Comparison of ENCODE assay signal across 8 mouse cellular contexts in the genomic region with DNA sequence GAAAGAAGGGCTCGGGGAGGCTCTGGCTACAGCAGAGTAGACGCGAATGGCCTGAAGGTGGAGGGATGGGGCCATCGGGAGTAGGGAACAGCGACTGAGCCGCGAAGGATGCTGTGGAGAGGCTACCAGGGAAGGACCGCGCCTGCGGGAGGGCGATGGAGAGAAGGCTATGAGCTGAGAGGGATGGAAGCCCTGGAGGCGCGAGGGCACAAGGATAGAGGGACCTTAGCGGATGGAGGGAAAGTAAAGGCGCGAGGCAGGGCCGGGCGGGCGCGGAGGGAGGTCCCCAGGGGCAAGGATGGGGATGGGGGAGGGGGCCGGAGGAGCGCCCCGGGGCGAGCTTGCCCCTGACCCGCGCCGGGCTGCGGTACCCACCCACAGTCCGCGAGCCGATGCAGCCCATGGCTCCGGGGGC. TPM values are rescaled to one million over a fixed set of nuclear protein-coding genes. Genes with fewer than 3 reads are reported as not detected.
A peak's percentile ranks its signal among the peaks of the same experiment; 100 is the strongest.
DNase-seq lines count a peak whose midpoint lies in the region; ATAC-seq and TF ChIP-seq lines count a peak whose summit lies in the region.

No protein-coding gene starts in this region.

- DNase-seq in layer of hippocampus, adult 2 months (ENCODE audit: low spot score in 2 of 2): peak in 1 of 2 experiments; percentile 37
- no peak for DNase-seq in layer of hippocampus, adult 11-12 months (ENCODE audit: low spot score)
- DNase-seq in hindbrain, postnatal 0 days (ENCODE audit: low spot score): peak; percentile 42
- peak; percentile 36 for DNase-seq in mesoderm, embryonic 11.5 days (ENCODE audit: low read depth, low spot score)
- DNase-seq in stomach, postnatal 0 days (ENCODE audit: low spot score): peak; percentile 19
- DNase-seq in gastrocnemius, adult 18-20 months (ENCODE audit: low spot score): no peak

- H3K27me3 ChIP-seq in hindbrain, postnatal 0 days (ENCODE audit: insufficient read depth, low read length): no peaks in the 10 kb centered on the region
- H3K27me3 ChIP-seq in stomach, postnatal 0 days (ENCODE audit: control insufficient read depth, insufficient read depth, low read length): no peaks in the 10 kb centered on the region; the same call in 1 of the 2 replicates

- peak overlapping the region; percentile 82 for H3K9ac ChIP-seq in hindbrain, postnatal 0 days (replicated peaks; ENCODE audit: low read length)
- peak overlapping the region; percentile 47 for H3K9ac ChIP-seq in stomach, postnatal 0 days (ENCODE audit: low read length)

- TF ChIP-seq CTCF in layer of hippocampus, adult 2 months (conservative IDR thresholded peaks at IDR 0.05): no peak
- no peak for TF ChIP-seq CTCF in embryonic fibroblast, embryonic 13.5 days (IDR thresholded peaks at IDR 0.05; ENCODE audit: borderline replicate concordance, insufficient read depth, low read length)
- TF ChIP-seq CTCF in hindbrain, postnatal 0 days (IDR thresholded peaks at IDR 0.05; ENCODE audit: low read depth): 0 out of 2 replicates have a peak, but pooled peaks have one; percentile 15
- peak; percentile 3; the same call in 1 of the 2 replicates for TF ChIP-seq CTCF in stomach, postnatal 0 days (IDR thresholded peaks at IDR 0.05; ENCODE audit: low read depth)

- peaks cover 8% of the 10 kb centered on the region; the same call in 1 of the 2 replicates for H3K36me3 ChIP-seq in hindbrain, postnatal 0 days (ENCODE audit: insufficient read depth, low read length)
- no peaks in the 10 kb centered on the region for H3K36me3 ChIP-seq in stomach, postnatal 0 days (ENCODE audit: control insufficient read depth, insufficient read depth, low read length)

- H3K9me3 ChIP-seq in hindbrain, postnatal 0 days (ENCODE audit: low read length): no peaks in the 10 kb centered on the region
- H3K9me3 ChIP-seq in stomach, postnatal 0 days (ENCODE audit: control insufficient read depth, low read length): no peaks in the 10 kb centered on the region

- ATAC-seq in activated CD4-positive, CD25-positive, alpha-beta regulatory T cell, adult 4 months: peak; percentile 16
- ATAC-seq in hindbrain, postnatal 0 days: peak; percentile 73
- ATAC-seq in stomach, postnatal 0 days (ENCODE audit: low FRiP score, low TSS enrichment): peak; percentile 10

- peak overlapping the region; percentile 91 for H3K4me3 ChIP-seq in layer of hippocampus, adult 2 months
- H3K4me3 ChIP-seq in embryonic fibroblast, embryonic 13.5 days (ENCODE audit: insufficient read depth, low read length): peak overlapping the region; percentile 62
- peak overlapping the region; percentile 72 for H3K4me3 ChIP-seq in hindbrain, postnatal 0 days (ENCODE audit: low read length)
- H3K4me3 ChIP-seq in stomach, postnatal 0 days (ENCODE audit: low read depth, low read length): peak overlapping the region; percentile 58

- peak overlapping the region; percentile 96 for H3K27ac ChIP-seq in layer of hippocampus, adult 2 months
- H3K27ac ChIP-seq in embryonic fibroblast, embryonic 13.5 days (ENCODE audit: insufficient read depth, low read length): no peak overlapping the region
- H3K27ac ChIP-seq in hindbrain, postnatal 0 days: peak overlapping the region; percentile 78
- H3K27ac ChIP-seq in stomach, postnatal 0 days (replicated peaks): no peak overlapping the region

- H3K4me2 ChIP-seq in hindbrain, postnatal 0 days (ENCODE audit: low read depth, low read length): peak overlapping the region; percentile 85
- H3K4me2 ChIP-seq in stomach, postnatal 0 days (replicated peaks; ENCODE audit: low read depth): peak overlapping the region; percentile 92

- WGBS in hindbrain, postnatal 0 days: 0% methylated on average over 16 of the region's 32 CpGs
- WGBS in stomach, postnatal 0 days: 0% methylated on average over 13 of the region's 32 CpGs

- TF ChIP-seq POLR2A in embryonic fibroblast, embryonic 13.5 days (IDR thresholded peaks at IDR 0.05; ENCODE audit: low read depth, low read length): 0 out of 2 replicates have a peak, but pooled peaks have one; percentile 10

- no peaks in the 10 kb centered on the region for H3K4me1 ChIP-seq in embryonic fibroblast, embryonic 13.5 days (ENCODE audit: control insufficient read depth, insufficient read depth, low read length)
- no peaks in the 10 kb centered on the region for H3K4me1 ChIP-seq in hindbrain, postnatal 0 days (ENCODE audit: insufficient read depth, low read length)
- 0 out of 2 replicates have a peak, but pooled peaks cover 3% of the 10 kb centered on the region for H3K4me1 ChIP-seq in stomach, postnatal 0 days (replicated peaks; ENCODE audit: control insufficient read depth, insufficient read depth)

- TF ChIP-seq EP300 in stomach, postnatal 0 days (optimal IDR thresholded peaks at IDR 0.05): no peak

RNA-seq across cellular contexts. Expression of a gene that starts 0.4 kb away (rescaled TPM):
- total RNA-seq in layer of hippocampus, adult 2 months (2021): 10 to 100 TPM; 76.1 to 76.4 TPM
- not detected for polyA plus RNA-seq in activated CD4-positive, CD25-positive, alpha-beta regulatory T cell, adult 4 months (2017; shearing (Covaris generic))
- polyA plus RNA-seq in embryonic fibroblast, embryonic 13.5 days (2011; ENCODE audit: insufficient read length, low read depth, missing spikeins): 5.7 and 6.7 TPM in 2 replicates
- total RNA-seq in hindbrain, postnatal 0 days (2014; rRNA removed): 56.5 and 61.6 TPM in 2 replicates
- polyA plus RNA-seq in hindbrain, postnatal 0 days (2015; fragmentation: Nextera tagmentation; extraction: Ambion mirVana): 4.6 and 5.0 TPM in 2 replicates
- 0.10 and 0.12 TPM in 2 replicates for polyA plus RNA-seq in stomach, postnatal 0 days (2015; fragmentation: Nextera tagmentation; extraction: Ambion mirVana)
- under 1 TPM; 0.21 to 0.30 TPM for total RNA-seq in gastrocnemius, adult 18-20 months (2021)

RNA-seq across cellular contexts. Expression of a gene that starts 25.4 kb away (rescaled TPM):
- total RNA-seq in layer of hippocampus, adult 2 months (2021): 10 to 100 TPM; 44.3 to 44.5 TPM
- polyA plus RNA-seq in activated CD4-positive, CD25-positive, alpha-beta regulatory T cell, adult 4 months (2017; shearing (Covaris generic)): 10 to 100 TPM; 62.8 to 78.6 TPM
- 250 and 305 TPM in 2 replicates for polyA plus RNA-seq in embryonic fibroblast, embryonic 13.5 days (2011; ENCODE audit: insufficient read length, low read depth, missing spikeins)
- 62.6 and 63.9 TPM in 2 replicates for total RNA-seq in hindbrain, postnatal 0 days (2014; rRNA removed)
- 54.1 and 63.2 TPM in 2 replicates for polyA plus RNA-seq in hindbrain, postnatal 0 days (2015; fragmentation: Nextera tagmentation; extraction: Ambion mirVana)
- 60.5 and 68.0 TPM in 2 replicates for polyA plus RNA-seq in stomach, postnatal 0 days (2015; fragmentation: Nextera tagmentation; extraction: Ambion mirVana)
- total RNA-seq in gastrocnemius, adult 18-20 months (2021): 10 to 100 TPM; 20.2 to 25.5 TPM

RNA-seq across cellular contexts. Expression of a gene that starts 37.6 kb away (rescaled TPM):
- total RNA-seq in layer of hippocampus, adult 2 months (2021): 1 to 10 TPM; 4.8 to 6.0 TPM
- not detected for polyA plus RNA-seq in activated CD4-positive, CD25-positive, alpha-beta regulatory T cell, adult 4 months (2017; shearing (Covaris generic))
- 0.38 TPM in 1 of 2 replicates, not detected in the other for polyA plus RNA-seq in embryonic fibroblast, embryonic 13.5 days (2011; ENCODE audit: insufficient read length, low read depth, missing spikeins)
- total RNA-seq in hindbrain, postnatal 0 days (2014; rRNA removed): 2.0 and 3.5 TPM in 2 replicates
- polyA plus RNA-seq in hindbrain, postnatal 0 days (2015; fragmentation: Nextera tagmentation; extraction: Ambion mirVana): 0.43 and 0.95 TPM in 2 replicates
- 0.06 and 0.12 TPM in 2 replicates for polyA plus RNA-seq in stomach, postnatal 0 days (2015; fragmentation: Nextera tagmentation; extraction: Ambion mirVana)
- total RNA-seq in gastrocnemius, adult 18-20 months (2021): 100 to 1,000 TPM; 153 TPM

RNA-seq across cellular contexts. Expression of a gene that starts 49.0 kb away (rescaled TPM):
- not detected for total RNA-seq in layer of hippocampus, adult 2 months (2021)
- under 1 TPM in 1 of 2 experiments, not detected in 1; 0.63 TPM for polyA plus RNA-seq in activated CD4-positive, CD25-positive, alpha-beta regulatory T cell, adult 4 months (2017; shearing (Covaris generic))
- 2.1 and 5.2 TPM in 2 replicates for polyA plus RNA-seq in embryonic fibroblast, embryonic 13.5 days (2011; ENCODE audit: insufficient read length, low read depth, missing spikeins)
- total RNA-seq in hindbrain, postnatal 0 days (2014; rRNA removed): 0.37 and 0.40 TPM in 2 replicates
- 0.64 and 0.66 TPM in 2 replicates for polyA plus RNA-seq in hindbrain, postnatal 0 days (2015; fragmentation: Nextera tagmentation; extraction: Ambion mirVana)
- 19.9 and 20.1 TPM in 2 replicates for polyA plus RNA-seq in stomach, postnatal 0 days (2015; fragmentation: Nextera tagmentation; extraction: Ambion mirVana)
- total RNA-seq in gastrocnemius, adult 18-20 months (2021): under 1 TPM; 0.07 to 0.23 TPM

RNA-seq across cellular contexts. Expression of a gene that starts 59.3 kb away (rescaled TPM):
- total RNA-seq in layer of hippocampus, adult 2 months (2021): 10 to 100 TPM; 22.7 to 25.8 TPM
- polyA plus RNA-seq in activated CD4-positive, CD25-positive, alpha-beta regulatory T cell, adult 4 months (2017; shearing (Covaris generic)): 10 to 100 TPM; 45.1 to 50.3 TPM
- 16.5 and 24.9 TPM in 2 replicates for polyA plus RNA-seq in embryonic fibroblast, embryonic 13.5 days (2011; ENCODE audit: insufficient read length, low read depth, missing spikeins)
- total RNA-seq in hindbrain, postnatal 0 days (2014; rRNA removed): 31.7 and 43.0 TPM in 2 replicates
- polyA plus RNA-seq in hindbrain, postnatal 0 days (2015; fragmentation: Nextera tagmentation; extraction: Ambion mirVana): 20.3 and 22.2 TPM in 2 replicates
- 20.2 and 21.6 TPM in 2 replicates for polyA plus RNA-seq in stomach, postnatal 0 days (2015; fragmentation: Nextera tagmentation; extraction: Ambion mirVana)
- total RNA-seq in gastrocnemius, adult 18-20 months (2021): 1 to 10 TPM; 3.7 to 4.1 TPM

Comparison
In these comparisons a context has a peak if more than half of its experiments do, and no peak if none do; other contexts are left out.
1. DNase-seq: peak in hindbrain, postnatal 0 days (single experiment), mesoderm, embryonic 11.5 days (single experiment) and stomach, postnatal 0 days (single experiment); none in layer of hippocampus, adult 11-12 months (single experiment) and gastrocnemius, adult 18-20 months (single experiment).
2. H3K27ac ChIP-seq: peak in layer of hippocampus, adult 2 months (single experiment) and hindbrain, postnatal 0 days (single experiment); none in embryonic fibroblast, embryonic 13.5 days (single experiment) and stomach, postnatal 0 days (single experiment).
3. CTCF ChIP-seq: peak in hindbrain, postnatal 0 days (single experiment) and stomach, postnatal 0 days (single experiment); none in layer of hippocampus, adult 2 months (single experiment) and embryonic fibroblast, embryonic 13.5 days (single experiment).
4. ATAC-seq: peak in every context shown above with its lines; median percentile 73 in hindbrain, postnatal 0 days; 16 in activated CD4-positive, CD25-positive, alpha-beta regulatory T cell, adult 4 months; 10 in stomach, postnatal 0 days.
5. Peak in every context shown above with its lines, with median percentiles within 50 percentile points of each other: H3K4me3 ChIP-seq.